Mouse (Mus musculus): ENCODE data around the gene Atg10. TPM values are rescaled to one million over a fixed set of nuclear protein-coding genes. Genes with fewer than 3 reads are reported as not detected.
"Not testable (repeated sequence)": the region's sequence is repeated elsewhere in the genome, so short reads cannot be mapped to it uniquely, and the experiment has no call there.

Gene Atg10
- polyA plus RNA-seq (2015; fragmentation: Nextera tagmentation; extraction: Ambion mirVana): 14.4 and 16.2 TPM in 2 replicates

DNA sequence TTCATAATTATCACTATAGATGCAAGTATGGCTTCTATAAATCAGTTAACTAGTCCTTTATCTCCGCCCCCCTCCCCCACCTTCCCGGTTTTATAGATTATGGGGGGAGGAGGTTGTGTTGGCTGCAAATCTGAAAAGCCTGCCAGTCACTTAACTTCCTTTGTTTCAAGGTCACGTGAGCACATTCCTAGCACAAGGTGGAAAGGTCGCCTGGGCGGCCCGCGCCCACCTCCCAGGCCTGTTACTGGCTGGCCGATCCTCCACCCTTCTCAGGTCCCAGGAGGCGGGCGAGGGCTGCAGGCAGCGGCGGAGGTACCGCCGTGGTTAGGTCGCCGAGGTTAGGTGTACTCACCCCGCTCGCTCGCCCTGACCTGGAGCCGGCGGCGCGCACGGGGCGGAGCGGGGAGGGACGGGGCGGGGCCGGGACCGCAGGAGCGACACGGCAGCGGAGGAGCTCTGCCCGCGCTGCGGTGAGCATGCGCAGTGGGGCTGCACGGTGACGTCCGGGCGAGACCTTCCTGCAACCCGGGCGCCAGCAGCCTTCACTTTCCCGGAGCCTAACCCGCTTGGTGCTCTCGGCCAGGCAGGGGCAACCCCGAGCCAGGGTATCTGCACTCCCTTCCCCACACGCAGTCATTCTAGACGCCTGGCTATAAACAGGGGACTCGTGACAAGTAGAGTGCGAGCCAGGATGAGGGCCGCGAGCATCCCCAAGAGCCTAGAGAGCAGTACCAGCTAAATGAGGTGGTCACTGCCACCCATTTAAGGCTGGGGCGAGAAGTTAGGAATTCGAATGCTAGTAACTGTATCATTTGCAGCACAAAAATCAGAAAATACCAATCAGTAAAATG, at the start of gene Atg10:
Gene Atg10 (minus strand): TSS at position 382 of the 851 bp plus-strand sequence.
- DNase-seq (ENCODE audit: low spot score) (peak; percentile 95), ATAC-seq (ENCODE audit: low FRiP score, low TSS enrichment) (peak; percentile 99)
- Histone ChIP-seq H3K4me3 (ENCODE audit: low read depth, low read length) (peak within 1 kb of the TSS; percentile 69), H3K4me1 (replicated peaks; ENCODE audit: control insufficient read depth, insufficient read depth) (peaks cover 2% of the 10 kb centered on the region; the same call in 1 of the 2 replicates), H3K36me3 (ENCODE audit: control insufficient read depth, insufficient read depth, low read length) (no peaks in the 10 kb centered on the region), H3K9me3 (ENCODE audit: control insufficient read depth, low read length) (no peaks in the 10 kb centered on the region), H3K27ac (replicated peaks) (peak within 1 kb of the TSS; percentile 94), H3K9ac (ENCODE audit: low read length) (peak within 1 kb of the TSS; percentile 85), H3K4me2 (replicated peaks; ENCODE audit: low read depth) (peak within 1 kb of the TSS; percentile 60), H3K27me3 (ENCODE audit: control insufficient read depth, insufficient read depth, low read length) (no peaks in the 10 kb centered on the region)
- WGBS: under 1% methylated on average over 42 of the region's 55 CpGs
- no peak for TF ChIP-seq EP300 (optimal IDR thresholded peaks at IDR 0.05)

- H3K4me3 ChIP-seq (ENCODE audit: low read depth, low read length): no peak overlapping the region
Observed at GRCm38 (mm10) chr13:91252406-91252805, 28.6 kb upstream of the Atg10 start.

GRCm38 (mm10) chr13:91251636-91252035, 27.9 kb upstream of the Atg10 start:
- Histone ChIP-seq H3K27me3 (ENCODE audit: control insufficient read depth, insufficient read depth, low read length) (no peaks in the 10 kb centered on the region), H3K9ac (ENCODE audit: low read length) (no peak overlapping the region), H3K4me1 (replicated peaks; ENCODE audit: control insufficient read depth, insufficient read depth) (no peaks in the 10 kb centered on the region), H3K4me3 (ENCODE audit: low read depth, low read length) (no peak overlapping the region), H3K27ac (replicated peaks) (no peak overlapping the region), H3K9me3 (ENCODE audit: control insufficient read depth, low read length) (no peaks in the 10 kb centered on the region), H3K36me3 (ENCODE audit: control insufficient read depth, insufficient read depth, low read length) (no peaks in the 10 kb centered on the region), H3K4me2 (replicated peaks; ENCODE audit: low read depth) (no peak overlapping the region)
- ATAC-seq (ENCODE audit: low FRiP score, low TSS enrichment): no peak
- TF ChIP-seq EP300 (optimal IDR thresholded peaks at IDR 0.05): no peak
- TF ChIP-seq CTCF (IDR thresholded peaks at IDR 0.05; ENCODE audit: low read depth): no peak
- 74% methylated on average over 1 of the region's 1 CpGs for WGBS
- no peak for DNase-seq (ENCODE audit: low spot score)

More at GRCm38 (mm10) chr13:91252406-91252805, 28.6 kb upstream of the Atg10 start:
- ATAC-seq (ENCODE audit: low FRiP score, low TSS enrichment) (no peak), DNase-seq (ENCODE audit: low spot score) (no peak)
- Histone ChIP-seq H3K27me3 (ENCODE audit: control insufficient read depth, insufficient read depth, low read length) (no peaks in the 10 kb centered on the region), H3K4me1 (replicated peaks; ENCODE audit: control insufficient read depth, insufficient read depth) (no peaks in the 10 kb centered on the region), H3K9me3 (ENCODE audit: control insufficient read depth, low read length) (no peaks in the 10 kb centered on the region), H3K4me2 (replicated peaks; ENCODE audit: low read depth) (no peak overlapping the region), H3K27ac (replicated peaks) (no peak overlapping the region), H3K9ac (ENCODE audit: low read length) (no peak overlapping the region), H3K36me3 (ENCODE audit: control insufficient read depth, insufficient read depth, low read length) (no peaks in the 10 kb centered on the region)
- TF ChIP-seq EP300 (optimal IDR thresholded peaks at IDR 0.05): no peak
- no peak for TF ChIP-seq CTCF (IDR thresholded peaks at IDR 0.05; ENCODE audit: low read depth)
- WGBS: 85% methylated on average over 3 of the region's 3 CpGs

DNA sequence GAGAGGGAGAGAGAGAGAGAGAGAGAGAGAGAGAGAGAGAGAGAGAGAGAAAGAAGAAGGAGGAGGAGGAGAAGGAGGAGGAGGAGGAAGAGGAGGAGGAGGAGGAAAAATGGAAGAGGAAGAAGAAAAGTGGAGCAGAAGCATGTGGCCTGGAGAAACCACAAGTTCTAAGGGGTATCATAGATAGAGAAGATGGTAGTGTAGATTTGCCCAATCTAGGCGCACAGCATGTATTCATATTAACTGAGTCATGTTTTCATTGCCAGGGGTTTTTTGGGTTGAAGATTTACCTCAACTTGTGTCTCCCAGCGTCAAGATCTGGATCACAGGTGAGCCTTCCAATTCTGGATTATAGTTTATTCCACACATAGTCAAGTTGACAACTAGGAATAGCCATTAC, 26.3 kb upstream of the Atg10 start:
- not testable (repeated sequence) for H3K9me3 ChIP-seq (ENCODE audit: control insufficient read depth, low read length); DNase-seq (ENCODE audit: low spot score); H3K36me3 ChIP-seq (ENCODE audit: control insufficient read depth, insufficient read depth, low read length); H3K9ac ChIP-seq (ENCODE audit: low read length); H3K4me1 ChIP-seq (replicated peaks; ENCODE audit: control insufficient read depth, insufficient read depth); H3K27ac ChIP-seq (replicated peaks); H3K4me2 ChIP-seq (replicated peaks; ENCODE audit: low read depth); H3K27me3 ChIP-seq (ENCODE audit: control insufficient read depth, insufficient read depth, low read length); H3K4me3 ChIP-seq (ENCODE audit: low read depth, low read length); ATAC-seq (ENCODE audit: low FRiP score, low TSS enrichment)
- WGBS: 89% methylated on average over 2 of the region's 2 CpGs

DNA sequence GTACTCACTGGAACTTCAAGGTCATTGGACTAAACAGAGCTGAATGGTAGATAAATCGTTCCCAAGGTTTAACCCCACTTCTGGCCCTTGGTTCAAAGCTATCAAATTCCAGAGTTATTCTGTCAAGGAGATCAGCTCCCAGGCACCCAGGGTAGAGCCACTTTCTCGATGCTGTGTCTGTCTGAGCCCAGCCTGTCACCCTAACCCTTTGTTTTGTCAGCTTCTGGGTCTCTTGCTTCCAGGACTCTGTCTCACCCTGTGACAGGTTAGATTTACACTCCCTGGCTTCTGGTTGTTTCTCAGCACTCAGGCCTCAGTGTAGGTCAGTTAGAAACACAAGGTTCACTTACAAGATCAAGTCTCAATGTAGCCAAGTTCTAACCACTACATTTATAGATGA, 22.7 kb upstream of the Atg10 start:
- Histone ChIP-seq H3K4me3 (ENCODE audit: low read depth, low read length) (no peak overlapping the region), H3K9ac (ENCODE audit: low read length) (no peak overlapping the region), H3K9me3 (ENCODE audit: control insufficient read depth, low read length) (no peaks in the 10 kb centered on the region), H3K27ac (replicated peaks) (no peak overlapping the region), H3K36me3 (ENCODE audit: control insufficient read depth, insufficient read depth, low read length) (no peaks in the 10 kb centered on the region), H3K4me1 (replicated peaks; ENCODE audit: control insufficient read depth, insufficient read depth) (no peaks in the 10 kb centered on the region), H3K27me3 (ENCODE audit: control insufficient read depth, insufficient read depth, low read length) (no peaks in the 10 kb centered on the region), H3K4me2 (replicated peaks; ENCODE audit: low read depth) (no peak overlapping the region)
- TF ChIP-seq CTCF (IDR thresholded peaks at IDR 0.05; ENCODE audit: low read depth) (no peak), EP300 (optimal IDR thresholded peaks at IDR 0.05) (no peak)
- DNase-seq (ENCODE audit: low spot score) (no peak), ATAC-seq (ENCODE audit: low FRiP score, low TSS enrichment) (no peak)
- WGBS: 50% methylated on average over 2 of the region's 2 CpGs

GRCm38 (mm10) chr13:91237976-91238375, 14.2 kb upstream of the Atg10 start:
- ATAC-seq (ENCODE audit: low FRiP score, low TSS enrichment): no peak
- Histone ChIP-seq H3K9me3 (ENCODE audit: control insufficient read depth, low read length) (no peaks in the 10 kb centered on the region), H3K9ac (ENCODE audit: low read length) (no peak overlapping the region), H3K27ac (replicated peaks) (no peak overlapping the region), H3K4me3 (ENCODE audit: low read depth, low read length) (no peak overlapping the region), H3K36me3 (ENCODE audit: control insufficient read depth, insufficient read depth, low read length) (no peaks in the 10 kb centered on the region), H3K4me2 (replicated peaks; ENCODE audit: low read depth) (no peak overlapping the region), H3K4me1 (replicated peaks; ENCODE audit: control insufficient read depth, insufficient read depth) (no peaks in the 10 kb centered on the region), H3K27me3 (ENCODE audit: control insufficient read depth, insufficient read depth, low read length) (no peaks in the 10 kb centered on the region)
- TF ChIP-seq CTCF (IDR thresholded peaks at IDR 0.05; ENCODE audit: low read depth): no peak
- TF ChIP-seq EP300 (optimal IDR thresholded peaks at IDR 0.05): no peak
- 63% methylated on average over 3 of the region's 3 CpGs for WGBS
- DNase-seq (ENCODE audit: low spot score): no peak

Data from stomach, postnatal 0 days (tissue).